Mouse (Mus musculus): ENCODE data around the gene Ifitm10. TPM values are rescaled to one million over a fixed set of nuclear protein-coding genes. Genes with fewer than 3 reads are reported as not detected.
"Not testable (repeated sequence)": the region's sequence is repeated elsewhere in the genome, so short reads cannot be mapped to it uniquely, and the experiment has no call there.

The Ifitm10 gene
- total RNA-seq, 1 experiment = 0.71 TPM

DNA sequence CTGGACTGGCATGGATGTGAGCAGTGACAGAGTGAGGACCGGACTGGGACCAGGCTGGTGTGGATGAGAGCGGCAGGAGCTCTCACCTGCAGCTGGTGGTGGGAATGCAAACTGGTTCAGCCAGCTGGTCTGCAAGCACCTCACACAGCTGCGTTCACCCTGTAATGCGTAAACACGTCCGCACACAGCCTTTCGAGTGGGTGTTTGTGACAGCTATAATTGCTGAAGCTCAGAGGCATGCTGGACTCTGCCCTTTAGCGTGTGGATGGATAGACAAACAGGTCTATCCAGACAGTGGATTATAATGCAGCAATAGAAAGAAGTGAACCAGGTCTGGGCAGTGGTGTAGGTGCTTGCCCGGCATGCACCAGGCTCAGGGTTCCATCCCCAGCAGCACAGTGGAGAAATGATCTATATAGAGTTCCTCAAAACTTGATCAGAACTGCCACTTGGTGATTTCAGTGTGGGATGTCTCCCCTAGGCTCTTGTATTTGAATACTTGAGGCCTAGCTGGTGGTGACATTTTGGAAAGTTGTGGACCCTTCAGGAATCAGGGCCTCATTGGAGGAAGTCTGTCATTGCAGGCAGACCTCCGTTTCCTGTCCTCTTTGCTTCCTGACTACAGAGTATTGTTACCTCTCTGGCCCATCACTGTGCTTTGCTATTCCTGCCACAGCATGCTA, 31.8 kb downstream of the Ifitm10 start:
- in situ Hi-C loops (cut with MboI; ENCODE audit: low sequenced_read_pairs in 2 of 2, unreplicated experiment in 2 of 2) = no loop called here
- H3K4me3 ChIP-seq (ENCODE audit: insufficient read depth in 1 of 2, low read depth in 1 of 2, low read length in 2 of 2, poor library complexity in 1 of 2, severe bottlenecking in 1 of 2) = no peak overlapping the region
- H3K27ac ChIP-seq (ENCODE audit: insufficient read depth, low read depth, low read length, poor library complexity, severe bottlenecking) = no peak overlapping the region
- no peaks in the 10 kb centered on the region for H3K4me1 ChIP-seq (ENCODE audit: control insufficient read depth in 2 of 2, insufficient read depth in 2 of 2, low read length in 2 of 2, poor library complexity in 1 of 2)
- no peaks in the 10 kb centered on the region for H3K9me3 ChIP-seq (ENCODE audit: control insufficient read depth, insufficient read depth, low read depth, low read length)
- H3K36me3 ChIP-seq (ENCODE audit: control insufficient read depth, insufficient read depth, low read length, poor library complexity, severe bottlenecking) = no peaks in the 10 kb centered on the region
- H3K9ac ChIP-seq (ENCODE audit: insufficient read depth, low read depth, low read length, poor library complexity, severe bottlenecking) = no peak overlapping the region
- DNase-seq (ENCODE audit: low read depth, low spot score) = no peak
- TF ChIP-seq ZC3H11A (IDR thresholded peaks at IDR 0.05; ENCODE audit: borderline replicate concordance, low read depth, low read length) (no peak), CHD2 (IDR thresholded peaks at IDR 0.05; ENCODE audit: low read depth, low read length) (no peak), ZNF384 (IDR thresholded peaks at IDR 0.05; ENCODE audit: low read depth, low read length) (no peak), HCFC1 (IDR thresholded peaks at IDR 0.05; ENCODE audit: borderline replicate concordance, insufficient read depth, low read length) (no peak), MAFK (IDR thresholded peaks at IDR 0.05; ENCODE audit: insufficient read depth, low read depth, low read length) (no peak)

DNA sequence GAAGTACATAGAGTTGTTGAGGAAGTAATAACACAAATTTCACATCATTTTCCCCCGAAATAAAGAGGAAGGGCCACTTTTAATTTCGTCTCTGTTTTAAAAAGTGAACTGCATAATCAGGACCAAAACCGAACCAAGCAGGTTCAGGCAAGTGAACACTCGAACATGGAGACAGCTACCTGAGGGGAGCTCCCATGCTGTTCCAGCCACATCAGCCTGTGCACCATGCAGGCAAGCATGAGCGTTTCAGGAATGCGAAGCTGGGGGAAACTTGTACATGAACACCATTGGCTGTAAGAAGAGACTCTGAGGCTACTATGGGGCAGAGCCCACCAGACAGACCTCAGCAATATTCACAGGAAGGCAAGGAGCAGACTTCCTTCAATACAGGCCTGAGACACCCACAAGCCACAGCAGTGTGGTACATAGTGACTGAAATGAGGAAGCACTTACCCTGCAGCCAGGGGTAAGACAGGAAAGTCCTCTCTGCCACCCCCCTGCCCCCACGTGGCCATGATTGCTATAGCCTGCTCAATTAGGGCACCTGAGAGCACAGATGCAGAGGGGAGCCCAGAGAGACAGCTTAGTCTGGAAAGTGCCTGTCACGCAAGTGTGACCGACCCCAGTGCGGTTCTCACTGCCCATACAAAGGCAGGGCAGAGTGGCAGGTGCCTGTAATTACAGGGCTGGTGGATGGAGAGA, 33.1 kb downstream of the Ifitm10 start:
- Histone ChIP-seq H3K27ac (ENCODE audit: insufficient read depth, low read depth, low read length, poor library complexity, severe bottlenecking) (no peak overlapping the region), H3K9me3 (ENCODE audit: control insufficient read depth, insufficient read depth, low read depth, low read length) (no peaks in the 10 kb centered on the region), H3K9ac (ENCODE audit: insufficient read depth, low read depth, low read length, poor library complexity, severe bottlenecking) (no peak overlapping the region), H3K4me1 (ENCODE audit: control insufficient read depth in 2 of 2, insufficient read depth in 2 of 2, low read length in 2 of 2, poor library complexity in 1 of 2) (no peaks in the 10 kb centered on the region), H3K4me3 (ENCODE audit: insufficient read depth in 1 of 2, low read depth in 1 of 2, low read length in 2 of 2, poor library complexity in 1 of 2, severe bottlenecking in 1 of 2) (no peak overlapping the region), H3K36me3 (ENCODE audit: control insufficient read depth, insufficient read depth, low read length, poor library complexity, severe bottlenecking) (no peaks in the 10 kb centered on the region)
- no peak for TF ChIP-seq HCFC1 (IDR thresholded peaks at IDR 0.05; ENCODE audit: borderline replicate concordance, insufficient read depth, low read length)
- no peak for TF ChIP-seq MAFK (IDR thresholded peaks at IDR 0.05; ENCODE audit: insufficient read depth, low read depth, low read length)
- TF ChIP-seq ZNF384 (IDR thresholded peaks at IDR 0.05; ENCODE audit: low read depth, low read length) = no peak
- TF ChIP-seq CHD2 (IDR thresholded peaks at IDR 0.05; ENCODE audit: low read depth, low read length) = no peak
- no peak for TF ChIP-seq ZC3H11A (IDR thresholded peaks at IDR 0.05; ENCODE audit: borderline replicate concordance, low read depth, low read length)
- in situ Hi-C loops (cut with MboI; ENCODE audit: low sequenced_read_pairs in 2 of 2, unreplicated experiment in 2 of 2) = no loop called here
- no peak for DNase-seq (ENCODE audit: low read depth, low spot score)

DNA sequence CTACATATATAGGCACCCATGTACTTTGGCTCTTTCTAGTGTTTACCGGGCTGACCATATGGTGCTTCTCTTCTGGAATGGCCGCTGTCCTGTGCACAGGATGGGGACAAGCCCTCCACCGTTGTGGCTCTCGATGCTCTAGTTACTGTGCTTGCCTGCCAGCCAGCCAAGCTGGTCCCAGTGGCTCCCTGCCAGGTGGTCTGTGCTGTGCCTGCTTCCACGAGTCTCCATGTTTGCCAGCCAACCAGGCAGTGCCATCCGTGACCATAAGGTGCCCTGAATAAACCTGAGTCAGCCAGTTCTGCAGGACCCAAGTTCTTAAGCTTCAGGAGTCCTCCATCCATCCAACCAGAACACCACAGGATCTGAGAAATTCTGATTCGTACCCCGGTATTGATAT, 38.4 kb downstream of the Ifitm10 start:
- H3K27ac ChIP-seq (ENCODE audit: insufficient read depth, low read depth, low read length, poor library complexity, severe bottlenecking) = no peak overlapping the region

DNA sequence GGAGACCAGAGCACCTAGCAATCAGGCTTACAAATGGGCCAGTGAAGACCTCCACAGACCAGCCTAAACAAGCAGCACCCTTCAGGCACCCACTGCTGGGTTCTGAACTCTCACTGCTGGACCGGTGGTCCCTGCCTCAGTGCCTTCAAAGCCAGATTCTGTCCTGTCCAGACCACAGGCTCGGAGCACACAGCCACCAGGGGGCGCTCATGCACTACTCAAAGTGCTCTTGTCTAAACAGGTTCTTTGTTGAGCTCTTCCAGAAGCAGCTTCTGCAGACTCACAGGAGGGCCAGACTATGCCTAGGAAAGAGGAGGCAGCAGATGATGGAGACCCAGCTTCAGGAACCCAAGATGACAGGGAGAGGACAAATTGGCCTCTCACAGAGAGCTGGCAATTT, 39.3 kb downstream of the Ifitm10 start:
- peak; percentile 74 for DNase-seq (ENCODE audit: low read depth, low spot score)
- no peak overlapping the region for H3K9ac ChIP-seq (ENCODE audit: insufficient read depth, low read depth, low read length, poor library complexity, severe bottlenecking)
- peak; percentile 89; the same call in 1 of the 2 replicates for TF ChIP-seq ZC3H11A (IDR thresholded peaks at IDR 0.05; ENCODE audit: borderline replicate concordance, low read depth, low read length)
- no peak for TF ChIP-seq CHD2 (IDR thresholded peaks at IDR 0.05; ENCODE audit: low read depth, low read length)
- in situ Hi-C loops (cut with MboI; ENCODE audit: low sequenced_read_pairs in 2 of 2, unreplicated experiment in 2 of 2) = loop anchor here (10.0 kb wide), 2 partner anchors 101 to 341 kb away; partner anchors contain the start of gene Syt8 (in 1 of the 2)
- no peaks in the 10 kb centered on the region for H3K4me1 ChIP-seq (ENCODE audit: control insufficient read depth in 2 of 2, insufficient read depth in 2 of 2, low read length in 2 of 2, poor library complexity in 1 of 2)
- H3K36me3 ChIP-seq (ENCODE audit: control insufficient read depth, insufficient read depth, low read length, poor library complexity, severe bottlenecking) = no peaks in the 10 kb centered on the region
- H3K27ac ChIP-seq (ENCODE audit: insufficient read depth, low read depth, low read length, poor library complexity, severe bottlenecking) = no peak overlapping the region
- no peak overlapping the region for H3K4me3 ChIP-seq (ENCODE audit: insufficient read depth in 1 of 2, low read depth in 1 of 2, low read length in 2 of 2, poor library complexity in 1 of 2, severe bottlenecking in 1 of 2)
- no peaks in the 10 kb centered on the region for H3K9me3 ChIP-seq (ENCODE audit: control insufficient read depth, insufficient read depth, low read depth, low read length)

More for the DNA sequence above, 38.4 kb downstream of the Ifitm10 start:
- DNase-seq (ENCODE audit: low read depth, low spot score) = no peak
- no peaks in the 10 kb centered on the region for H3K36me3 ChIP-seq (ENCODE audit: control insufficient read depth, insufficient read depth, low read length, poor library complexity, severe bottlenecking)
- H3K9me3 ChIP-seq (ENCODE audit: control insufficient read depth, insufficient read depth, low read depth, low read length) = no peaks in the 10 kb centered on the region
- no peak overlapping the region for H3K9ac ChIP-seq (ENCODE audit: insufficient read depth, low read depth, low read length, poor library complexity, severe bottlenecking)
- H3K4me3 ChIP-seq (ENCODE audit: insufficient read depth in 1 of 2, low read depth in 1 of 2, low read length in 2 of 2, poor library complexity in 1 of 2, severe bottlenecking in 1 of 2) = no peak overlapping the region
- in situ Hi-C loops (cut with MboI; ENCODE audit: low sequenced_read_pairs in 2 of 2, unreplicated experiment in 2 of 2) = loop anchor here (5.0 to 10.0 kb wide), 3 partner anchors 100 to 340 kb away; partner anchors contain the start of gene Syt8 (in 1 of the 2)
- no peak for TF ChIP-seq ZC3H11A (IDR thresholded peaks at IDR 0.05; ENCODE audit: borderline replicate concordance, low read depth, low read length)
- TF ChIP-seq HCFC1 (IDR thresholded peaks at IDR 0.05; ENCODE audit: borderline replicate concordance, insufficient read depth, low read length) = no peak
- no peak for TF ChIP-seq ZNF384 (IDR thresholded peaks at IDR 0.05; ENCODE audit: low read depth, low read length)
- no peak for TF ChIP-seq CHD2 (IDR thresholded peaks at IDR 0.05; ENCODE audit: low read depth, low read length)
- TF ChIP-seq MAFK (IDR thresholded peaks at IDR 0.05; ENCODE audit: insufficient read depth, low read depth, low read length) = no peak
- no peaks in the 10 kb centered on the region for H3K4me1 ChIP-seq (ENCODE audit: control insufficient read depth in 2 of 2, insufficient read depth in 2 of 2, low read length in 2 of 2, poor library complexity in 1 of 2)

DNA sequence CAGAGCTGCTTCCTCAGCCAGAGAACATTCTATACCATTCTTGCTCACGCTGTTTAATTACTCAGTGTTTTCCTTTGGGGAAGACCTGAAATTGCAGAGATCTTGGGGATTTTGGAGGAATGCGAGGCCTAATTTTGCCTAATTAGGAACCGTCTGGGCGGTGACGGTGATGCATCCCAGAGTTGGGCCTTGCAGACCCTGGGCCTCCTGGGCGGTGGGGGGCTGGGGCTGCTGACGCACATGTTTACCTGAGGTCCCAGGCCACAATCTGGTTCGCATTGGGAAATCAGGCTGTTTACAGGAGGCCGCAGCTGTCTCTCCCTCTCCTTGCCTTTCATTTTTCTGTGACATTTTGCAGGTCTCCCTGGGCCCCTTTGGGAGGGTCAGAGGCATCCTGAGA, 40.8 kb downstream of the Ifitm10 start:
- H3K4me3 ChIP-seq (ENCODE audit: insufficient read depth in 1 of 2, low read depth in 1 of 2, low read length in 2 of 2, poor library complexity in 1 of 2, severe bottlenecking in 1 of 2); H3K4me1 ChIP-seq (ENCODE audit: control insufficient read depth in 2 of 2, insufficient read depth in 2 of 2, low read length in 2 of 2, poor library complexity in 1 of 2); H3K9ac ChIP-seq (ENCODE audit: insufficient read depth, low read depth, low read length, poor library complexity, severe bottlenecking); H3K27ac ChIP-seq (ENCODE audit: insufficient read depth, low read depth, low read length, poor library complexity, severe bottlenecking); DNase-seq (ENCODE audit: low read depth, low spot score); H3K36me3 ChIP-seq (ENCODE audit: control insufficient read depth, insufficient read depth, low read length, poor library complexity, severe bottlenecking); H3K9me3 ChIP-seq (ENCODE audit: control insufficient read depth, insufficient read depth, low read depth, low read length): not testable (repeated sequence)
- in situ Hi-C loops (cut with MboI; ENCODE audit: low sequenced_read_pairs in 2 of 2, unreplicated experiment in 2 of 2) = loop anchor here (10.0 kb wide), 2 partner anchors 102 to 342 kb away; partner anchors contain the start of gene Syt8 (in 1 of the 2)
